Mouse (Mus musculus) left cerebral cortex, postnatal 14 days (tissue): ENCODE results near the gene Btla. TPM values are rescaled to one million over a fixed set of nuclear protein-coding genes. Genes with fewer than 3 reads are reported as not detected.

Source experiments
- DNase-seq, 2 experiments: peaks; one replicate each; pipeline ENCODE4 v3.0.0; 2021 to 2022; ENCODE audit warnings: low spot score in 2 of 2, mixed read lengths in 1 of 2
- intact Hi-C: fragments of 180-260 bp; cut with DNase I; formaldehyde crosslinking; loops from one replicate; pipeline ENCODE4 v1.15.1; 2025
- total RNA-seq, 2 experiments: library from RNA; stranded (reverse); gene quantifications; 2 replicates each; pipeline ENCODE4 v1.2.3; 2021

Gene Btla
- total RNA-seq, 2 experiments from 2014 or later: 0.25 to 0.33 TPM

- intact Hi-C loops: no loop called here
- no peak for DNase-seq
Measured at GRCm38 (mm10) chr16:45255183-45255861, 31.2 kb downstream of the Btla start.

- peak; percentile 12 to 45 for DNase-seq
- intact Hi-C loops: no loop called here
Measured at GRCm38 (mm10) chr16:45256895-45257294, 32.8 kb downstream of the Btla start.

- intact Hi-C loops: no loop called here
- DNase-seq: no peak
Measured at GRCm38 (mm10) chr16:45257567-45257966, 33.5 kb downstream of the Btla start.

- no peak for DNase-seq
- intact Hi-C loops: no loop called here
Measured at GRCm38 (mm10) chr16:45259663-45260062, 35.5 kb downstream of the Btla start.

- intact Hi-C loops: no loop called here
- DNase-seq: no peak
Measured at GRCm38 (mm10) chr16:45261321-45261720, 37.2 kb downstream of the Btla start.

GRCm38 (mm10) chr16:45262051-45262450, 37.9 kb downstream of the Btla start:
- intact Hi-C loops: no loop called here

GRCm38 (mm10) chr16:45269886-45270285, 45.8 kb downstream of the Btla start:
- no peak for DNase-seq
- intact Hi-C loops: no loop called here

More at GRCm38 (mm10) chr16:45262051-45262450, 37.9 kb downstream of the Btla start:
- no peak for DNase-seq

GRCm38 (mm10) chr16:45283093-45283492, 59.0 kb downstream of the Btla start:
- intact Hi-C loops: no loop called here

GRCm38 (mm10) chr16:45297806-45298205, 73.7 kb downstream of the Btla start:
- intact Hi-C loops: no loop called here
- no peak for DNase-seq

More at GRCm38 (mm10) chr16:45283093-45283492, 59.0 kb downstream of the Btla start:
- no peak for DNase-seq

Other genes with a start within 250 kb of the Btla start
- 10 to 100 TPM in 1 of 2 experiments, 1 to 10 TPM in 1; 8.9 to 10.9 TPM for gene Ccdc80, start 130.9 kb upstream of the Btla start, total RNA-seq
- gene Slc35a5, start 65.6 kb upstream of the Btla start, total RNA-seq: 10 to 100 TPM; 48.4 to 50.2 TPM
- gene Atg3, start 65.5 kb upstream of the Btla start, total RNA-seq: 10 to 100 TPM; 42.0 to 44.3 TPM
- gene Cd200, start 184.7 kb downstream of the Btla start, total RNA-seq: 100 to 1,000 TPM; 158 to 160 TPM